Mouse (Mus musculus): Measurements from ENCODE around the gene Ascc3. TPM values are rescaled to one million over a fixed set of nuclear protein-coding genes. Genes with fewer than 3 reads are reported as not detected.
A peak's percentile ranks its signal among the peaks of the same experiment; 100 is the strongest.

The Ascc3 gene
- total and polyA plus RNA-seq, 3 experiments: 16.2 to 29.1 (median 26.0) TPM

DNA sequence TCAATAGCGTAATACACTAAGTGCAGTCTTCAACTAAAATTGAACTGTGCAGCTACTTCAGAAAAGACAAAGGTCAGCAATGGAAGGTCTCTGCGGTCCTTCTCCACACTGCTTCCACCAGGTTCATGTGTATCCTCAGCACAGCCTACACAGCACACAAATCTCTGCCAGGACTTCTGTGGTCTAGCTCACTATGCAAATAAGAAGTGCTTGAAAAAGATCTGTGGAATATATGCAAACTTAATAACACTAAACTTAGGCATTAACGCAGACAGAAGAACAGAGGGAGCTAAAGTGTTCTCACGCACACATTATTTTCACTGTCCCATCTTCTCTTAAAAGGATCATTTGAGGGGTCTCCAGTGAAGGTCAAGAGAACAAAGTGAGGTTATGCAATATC lies 275.7 kb downstream of the Ascc3 start:
- H3K4me2 ChIP-seq (ENCODE audit: insufficient read depth, low read depth, poor library complexity, severe bottlenecking): peak overlapping the region; percentile 84
- H3K4me1 ChIP-seq (ENCODE audit: control insufficient read depth in 1 of 2, insufficient read depth in 2 of 2): peaks cover 0 to 33% of the 10 kb centered on the region in 2 experiments; a peak in 2 of 4 replicates
- DNase-seq (ENCODE audit: extremely low read depth): peak; percentile 51
- H3K4me3 ChIP-seq (replicated peaks in 1 of 3; ENCODE audit: low read depth in 2 of 3, low read length in 2 of 3, poor library complexity in 1 of 3): no peak overlapping the region
- no peaks in the 10 kb centered on the region for H3K27me3 ChIP-seq (replicated peaks)
- dilution Hi-C loops (cut with MboI; ENCODE audit: extremely low pct_ligation_motif_present, extremely low pct_unique_long_range_greater_than_20kb, low sequenced_read_pairs): no loop called here
- no peaks in the 10 kb centered on the region for H3K9me3 ChIP-seq (replicated peaks; ENCODE audit: low read length)
- no peaks in the 10 kb centered on the region for H3K36me3 ChIP-seq (replicated peaks in 1 of 2; ENCODE audit: control insufficient read depth in 1 of 2, insufficient read depth in 1 of 2, low read length in 1 of 2)
- TF ChIP-seq SMC3 (IDR thresholded peaks at IDR 0.05; ENCODE audit: low read depth, low read length) (no peak), MAFK (IDR thresholded peaks at IDR 0.05; ENCODE audit: insufficient replicate concordance, low read length) (0 out of 2 replicates have a peak, but pooled peaks have one; percentile 37), TCF12 (IDR thresholded peaks at IDR 0.05; ENCODE audit: low read depth, low read length) (0 out of 2 replicates have a peak, but pooled peaks have one; percentile 28), ETS1 (conservative IDR thresholded peaks at IDR 0.05; ENCODE audit: low read depth, low read length) (peak; percentile 54), EP300 (IDR thresholded peaks at IDR 0.05; ENCODE audit: low read length) (peak; percentile 74), MAX (IDR thresholded peaks at IDR 0.05; ENCODE audit: low read length) (no peak), MEF2A (IDR thresholded peaks at IDR 0.05; ENCODE audit: borderline replicate concordance, low read depth, low read length) (peak; percentile 59; the same call in 1 of the 2 replicates)
- H3K79me2 ChIP-seq (replicated peaks; ENCODE audit: control insufficient read depth, extremely low read depth, insufficient read depth, poor library complexity, severe bottlenecking): no peaks in the 10 kb centered on the region
- in situ Hi-C loops (cut with MboI; ENCODE audit: low pct_ligation_motif_present, low pct_unique_long_range_greater_than_20kb, low sequenced_read_pairs): no loop called here
- no peak overlapping the region for H3K27ac ChIP-seq (ENCODE audit: insufficient read depth, low read depth)
- H3K9ac ChIP-seq (ENCODE audit: insufficient read depth, low read depth): no peak overlapping the region

DNA sequence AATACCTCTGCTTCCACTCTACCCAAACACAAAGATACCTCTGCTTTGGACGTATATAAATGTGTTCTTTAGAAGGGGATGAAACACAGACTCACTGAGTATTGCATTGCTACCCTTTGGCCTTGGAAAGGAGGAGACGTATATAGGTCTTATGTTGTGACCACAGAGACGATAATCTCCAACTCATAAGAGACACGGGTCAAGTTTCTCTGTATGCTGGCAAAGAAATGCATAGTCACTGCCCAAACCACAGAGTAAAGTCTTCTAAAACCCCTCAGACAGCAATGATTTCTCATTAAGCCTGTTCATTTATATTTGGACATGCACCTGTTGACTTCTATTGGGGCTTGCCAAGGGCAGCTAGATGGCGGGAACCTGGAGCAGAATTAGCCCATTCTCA lies 284.5 kb downstream of the Ascc3 start:
- DNase-seq (ENCODE audit: extremely low read depth): no peak
- H3K4me3 ChIP-seq (replicated peaks in 1 of 3; ENCODE audit: low read depth in 2 of 3, low read length in 2 of 3, poor library complexity in 1 of 3): no peak overlapping the region
- TF ChIP-seq MAX (IDR thresholded peaks at IDR 0.05; ENCODE audit: low read length) (no peak), RAD21 (IDR thresholded peaks at IDR 0.05; ENCODE audit: low read depth, low read length) (no peak), GABPA (IDR thresholded peaks at IDR 0.05; ENCODE audit: insufficient replicate concordance, low read depth, low read length) (no peak)
- no peaks in the 10 kb centered on the region for H3K79me2 ChIP-seq (replicated peaks; ENCODE audit: control insufficient read depth, extremely low read depth, insufficient read depth, poor library complexity, severe bottlenecking)
- dilution Hi-C loops (cut with MboI; ENCODE audit: extremely low pct_ligation_motif_present, extremely low pct_unique_long_range_greater_than_20kb, low sequenced_read_pairs): no loop called here
- H3K4me2 ChIP-seq (ENCODE audit: insufficient read depth, low read depth, poor library complexity, severe bottlenecking): no peak overlapping the region
- no peaks in the 10 kb centered on the region for H3K27me3 ChIP-seq (replicated peaks)
- in situ Hi-C loops (cut with MboI; ENCODE audit: low pct_ligation_motif_present, low pct_unique_long_range_greater_than_20kb, low sequenced_read_pairs): loop anchor here (25.0 kb wide), 2 partner anchors 410 to 535 kb away; no protein-coding TSS in a partner anchor
- no peak overlapping the region for H3K27ac ChIP-seq (ENCODE audit: insufficient read depth, low read depth)
- H3K9me3 ChIP-seq (replicated peaks; ENCODE audit: low read length): no peaks in the 10 kb centered on the region
- peaks cover 0 to 6% of the 10 kb centered on the region in 2 experiments; a peak in 1 of 4 replicates for H3K4me1 ChIP-seq (ENCODE audit: control insufficient read depth in 1 of 2, insufficient read depth in 2 of 2)
- H3K36me3 ChIP-seq (replicated peaks in 1 of 2; ENCODE audit: control insufficient read depth in 1 of 2, insufficient read depth in 1 of 2, low read length in 1 of 2): no peaks in the 10 kb centered on the region
- H3K9ac ChIP-seq (ENCODE audit: insufficient read depth, low read depth): no peak overlapping the region

DNA sequence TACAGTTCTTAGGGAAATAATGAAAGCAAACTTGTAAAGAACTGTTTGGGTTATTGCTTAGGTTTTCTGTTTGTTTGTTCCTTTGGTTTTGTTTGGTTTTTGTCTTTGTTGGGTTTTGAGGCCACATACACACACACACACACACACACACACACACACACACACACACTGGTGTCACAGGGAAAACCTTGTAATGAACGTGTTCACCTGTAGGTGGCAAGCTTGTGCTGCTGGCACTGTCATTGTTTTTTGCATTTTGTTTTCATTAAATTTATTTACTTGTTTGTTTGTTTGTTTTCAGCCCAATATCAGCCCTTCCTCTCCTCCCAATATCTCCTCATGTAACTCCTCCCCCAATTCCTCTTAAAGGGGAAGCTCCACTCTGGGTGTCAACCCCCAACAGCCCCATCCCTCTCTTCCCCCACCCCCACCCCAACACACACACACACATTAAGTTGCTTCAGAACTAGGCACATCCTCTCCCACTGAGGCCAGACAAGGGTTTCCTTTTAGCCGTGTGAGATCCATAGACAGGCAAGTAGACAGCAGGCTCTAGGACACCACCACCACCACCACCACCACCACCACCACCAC lies 289.1 kb downstream of the Ascc3 start:
- TF ChIP-seq GABPA (IDR thresholded peaks at IDR 0.05; ENCODE audit: insufficient replicate concordance, low read depth, low read length) (no peak), CTCF (conservative IDR thresholded peaks at IDR 0.05 in 1 of 2, IDR thresholded peaks at IDR 0.05 in 1 of 2; ENCODE audit: low read depth in 2 of 2, low read length in 2 of 2) (peak in 1 of 2 experiments; percentile 72; a peak in 3 of 4 replicates), CHD1 (IDR thresholded peaks at IDR 0.05; ENCODE audit: low read depth, low read length) (no peak), JUN (IDR thresholded peaks at IDR 0.05; ENCODE audit: insufficient read depth, low read depth, low read length) (no peak), PAX5 (IDR thresholded peaks at IDR 0.05; ENCODE audit: low read length) (no peak), BHLHE40 (IDR thresholded peaks at IDR 0.05; ENCODE audit: low read depth, low read length) (no peak), UBTF (IDR thresholded peaks at IDR 0.05; ENCODE audit: low read depth, low read length) (no peak), RAD21 (IDR thresholded peaks at IDR 0.05; ENCODE audit: low read depth, low read length) (peak; percentile 67), TBP (conservative IDR thresholded peaks at IDR 0.05; ENCODE audit: low read depth, low read length) (no peak), IRF4 (IDR thresholded peaks at IDR 0.05; ENCODE audit: low read depth, low read length) (no peak), NRF1 (IDR thresholded peaks at IDR 0.05; ENCODE audit: low read depth, low read length) (no peak), SMC3 (IDR thresholded peaks at IDR 0.05; ENCODE audit: low read depth, low read length) (peak; percentile 51), MEF2A (IDR thresholded peaks at IDR 0.05; ENCODE audit: borderline replicate concordance, low read depth, low read length) (no peak), KAT2A (IDR thresholded peaks at IDR 0.05; ENCODE audit: insufficient replicate concordance, low read length) (no peak)
- H3K4me1 ChIP-seq (ENCODE audit: control insufficient read depth in 1 of 2, insufficient read depth in 2 of 2): peaks cover 0 to 21% of the 10 kb centered on the region in 2 experiments; a peak in 2 of 4 replicates
- no peaks in the 10 kb centered on the region for H3K27me3 ChIP-seq (replicated peaks)
- in situ Hi-C loops (cut with MboI; ENCODE audit: low pct_ligation_motif_present, low pct_unique_long_range_greater_than_20kb, low sequenced_read_pairs): loop anchor here (25.0 kb wide), 2 partner anchors 406 to 531 kb away; no protein-coding TSS in a partner anchor
- DNase-seq (ENCODE audit: extremely low read depth): no peak
- H3K9me3 ChIP-seq (replicated peaks; ENCODE audit: low read length): no peaks in the 10 kb centered on the region
- H3K79me2 ChIP-seq (replicated peaks; ENCODE audit: control insufficient read depth, extremely low read depth, insufficient read depth, poor library complexity, severe bottlenecking): no peaks in the 10 kb centered on the region
- H3K36me3 ChIP-seq (replicated peaks in 1 of 2; ENCODE audit: control insufficient read depth in 1 of 2, insufficient read depth in 1 of 2, low read length in 1 of 2): no peaks in the 10 kb centered on the region
- no peak overlapping the region for H3K4me2 ChIP-seq (ENCODE audit: insufficient read depth, low read depth, poor library complexity, severe bottlenecking)
- dilution Hi-C loops (cut with MboI; ENCODE audit: extremely low pct_ligation_motif_present, extremely low pct_unique_long_range_greater_than_20kb, low sequenced_read_pairs): no loop called here
- H3K27ac ChIP-seq (ENCODE audit: insufficient read depth, low read depth): no peak overlapping the region
- H3K9ac ChIP-seq (ENCODE audit: insufficient read depth, low read depth): no peak overlapping the region
- H3K4me3 ChIP-seq (replicated peaks in 1 of 3; ENCODE audit: low read depth in 2 of 3, low read length in 2 of 3, poor library complexity in 1 of 3): no peak overlapping the region

Data from CH12.LX (cell line).